Mouse (Mus musculus) kidney, adult 2 months (tissue): ENCODE data around the gene Ctsd. TPM values are rescaled to one million over a fixed set of nuclear protein-coding genes. Genes with fewer than 3 reads are reported as not detected.

Experiments
- DNase-seq: peaks from one replicate; pipeline ENCODE4 v3.0.0; 2021
- H3K27ac ChIP-seq: fragments of 200-500 bp; 2 replicates; pipeline ENCODE4 v1.5.1; 2012; ENCODE audit warnings: low read depth, low read length, control low read depth, inconsistent platforms; ENCODE audit not compliant: insufficient read depth
- H3K27me3 ChIP-seq: fragments of 200-500 bp; replicated peaks from 2 replicates; pipeline ENCODE4 v1.6.1; 2012; ENCODE audit warnings: mild to moderate bottlenecking, moderate library complexity, low read length, inconsistent platforms; ENCODE audit not compliant: control insufficient read depth, insufficient read depth
- H3K36me3 ChIP-seq: fragments of 200-500 bp; 2 replicates; pipeline ENCODE4 v1.6.1; 2012; ENCODE audit warnings: mild to moderate bottlenecking, moderate library complexity, low read length, inconsistent platforms; ENCODE audit not compliant: control insufficient read depth, insufficient read depth
- H3K4me1 ChIP-seq: fragments of 200-500 bp; 2 replicates; pipeline ENCODE4 v1.6.1; 2011; ENCODE audit warnings: low read length; ENCODE audit not compliant: control insufficient read depth, insufficient read depth
- H3K4me3 ChIP-seq: fragments of 200-500 bp; 2 replicates; pipeline ENCODE4 v1.5.1; 2011; ENCODE audit warnings: mild to moderate bottlenecking, low read depth, low read length, control low read depth; ENCODE audit not compliant: insufficient read depth
- CTCF ChIP-seq: fragments of 200-500 bp; conservative IDR thresholded peaks from 2 replicates; pipeline ENCODE4 v1.5.1; 2011; ENCODE audit warnings: low read depth, mild to moderate bottlenecking, control low read depth, low read length, moderate library complexity, mixed read lengths; ENCODE audit not compliant: insufficient read depth, insufficient read length
- POLR2A ChIP-seq: fragments of 200-500 bp; IDR thresholded peaks from one replicate; pipeline ENCODE4 v1.6.1; 2011; ENCODE audit warnings: low read depth, low read length, control low read depth
- WGBS: fragments of 180-500 bp; shearing (Covaris S2); methylation state at CpG from one replicate; pipeline ENCODE4 v1.1.7; 2018; 5-methylcytosine and 5-hydroxymethylcytosine counted together
- polyA plus RNA-seq: library from polyadenylated mRNA; depleted of rRNA; stranded (reverse); fragments of >200 nt; gene quantifications from 2 replicates; pipeline ENCODE4 v1.2.3, GENCODE M21; 2012

Gene Ctsd
- polyA plus RNA-seq, 1 experiment: 830 TPM

GRCm38 (mm10) chr7:142374413-142375015, 13.3 kb downstream of the Ctsd start:
- no peak for TF ChIP-seq CTCF
- no peaks in the 10 kb centered on the region for H3K27me3 ChIP-seq
- 74% methylated on average over 5 of the region's 5 CpGs for WGBS
- no peak overlapping the region for H3K4me3 ChIP-seq
- H3K27ac ChIP-seq: 0 out of 2 replicates have a peak overlapping the region, but pooled peaks have one; percentile 28
- peak; percentile 10 for DNase-seq
- H3K36me3 ChIP-seq: no peaks in the 10 kb centered on the region
- 0 out of 2 replicates have a peak, but pooled peaks cover 9% of the 10 kb centered on the region for H3K4me1 ChIP-seq

GRCm38 (mm10) chr7:142373641-142374412, 14.0 kb downstream of the Ctsd start, which contains the start of gene Ifitm10:
TSS of gene Ifitm10 (minus strand) at chr7:142373753.
- Histone ChIP-seq H3K4me1 (0 out of 2 replicates have a peak, but pooled peaks cover 9% of the 10 kb centered on the region), H3K27me3 (no peaks in the 10 kb centered on the region), H3K27ac (peak within 1 kb of the TSS; percentile 28; the same call in 1 of the 2 replicates), H3K4me3 (no peak within 1 kb of the TSS), H3K36me3 (no peaks in the 10 kb centered on the region)
- TF ChIP-seq POLR2A (no peak), CTCF (no peak)
- WGBS: 62% methylated on average over 8 of the region's 8 CpGs
- DNase-seq: peak; percentile 57

- H3K27me3 ChIP-seq: no peaks in the 10 kb centered on the region
- H3K4me3 ChIP-seq: no peak overlapping the region
- 83% methylated on average over 5 of the region's 5 CpGs for WGBS
- H3K27ac ChIP-seq: no peak overlapping the region
- H3K36me3 ChIP-seq: no peaks in the 10 kb centered on the region
- TF ChIP-seq CTCF (no peak), POLR2A (no peak)
- DNase-seq: no peak
- 0 out of 2 replicates have a peak, but pooled peaks cover 9% of the 10 kb centered on the region for H3K4me1 ChIP-seq
These were observed 14.8 kb downstream of the Ctsd start for GRCm38 (mm10) chr7:142373039-142373438.

GRCm38 (mm10) chr7:142371768-142372661, 15.8 kb downstream of the Ctsd start:
- H3K27me3 ChIP-seq: no peaks in the 10 kb centered on the region
- H3K4me3 ChIP-seq: peak overlapping the region; percentile 57
- DNase-seq: peak; percentile 46
- 0 out of 2 replicates have a peak, but pooled peaks cover 9% of the 10 kb centered on the region for H3K4me1 ChIP-seq
- no peaks in the 10 kb centered on the region for H3K36me3 ChIP-seq
- TF ChIP-seq CTCF (no peak), POLR2A (no peak)
- no peak overlapping the region for H3K27ac ChIP-seq
- WGBS: 2% methylated on average over 64 of the region's 64 CpGs

GRCm38 (mm10) chr7:142371398-142371767, 16.5 kb downstream of the Ctsd start:
- Histone ChIP-seq H3K36me3 (no peaks in the 10 kb centered on the region), H3K4me3 (peak overlapping the region; percentile 57), H3K4me1 (0 out of 2 replicates have a peak, but pooled peaks cover 9% of the 10 kb centered on the region), H3K27me3 (no peaks in the 10 kb centered on the region), H3K27ac (no peak overlapping the region)
- WGBS: 42% methylated on average over 11 of the region's 11 CpGs
- peak; percentile 10 for DNase-seq
- TF ChIP-seq CTCF (no peak), POLR2A (no peak)

GRCm38 (mm10) chr7:142370937-142371336, 16.9 kb downstream of the Ctsd start:
- TF ChIP-seq POLR2A (no peak), CTCF (no peak)
- 88% methylated on average over 18 of the region's 18 CpGs for WGBS

More at GRCm38 (mm10) chr7:142370937-142371336, 16.9 kb downstream of the Ctsd start:
- no peak for DNase-seq
- Histone ChIP-seq H3K36me3 (no peaks in the 10 kb centered on the region), H3K27me3 (no peaks in the 10 kb centered on the region), H3K4me1 (0 out of 2 replicates have a peak, but pooled peaks cover 9% of the 10 kb centered on the region), H3K4me3 (peak overlapping the region; percentile 57; the same call in 1 of the 2 replicates), H3K27ac (no peak overlapping the region)
